13 mouse cellular contexts compared by ENCODE assay signal in genomic region chrX:38654681-38655080, GRCm38 (mm10). TPM values are rescaled to one million over a fixed set of nuclear protein-coding genes. Genes with fewer than 3 reads are reported as not detected.
DNase-seq lines count a peak whose midpoint lies in the region; ATAC-seq and TF ChIP-seq lines count a peak whose summit lies in the region.
"Had no signal": no experiment of that assay in that cellular context is flagged by ENCODE, and none has a peak within 500 bp of the region (broad histone marks: within the 10 kb centered on the region; RNA-seq: fewer than 3 reads in every experiment).

No protein-coding gene starts in this region.

- 85% methylated on average over 5 of the region's 5 CpGs for WGBS in midbrain, postnatal 0 days
- WGBS in midbrain, embryonic 10.5 days = 80% methylated on average over 5 of the region's 5 CpGs
- WGBS in small intestine, adult 2 months = 84% methylated on average over 5 of the region's 5 CpGs

- H3K4me2 ChIP-seq in midbrain, postnatal 0 days (ENCODE audit: low read depth, low read length, poor library complexity, severe bottlenecking) = no peak overlapping the region

- no peaks in the 10 kb centered on the region for H3K36me3 ChIP-seq in midbrain, postnatal 0 days (ENCODE audit: insufficient read depth, low read length)
- no peaks in the 10 kb centered on the region for H3K36me3 ChIP-seq in midbrain, embryonic 10.5 days
- no peaks in the 10 kb centered on the region for H3K36me3 ChIP-seq in ES-E14 (ENCODE audit: control insufficient read depth, insufficient read depth, low read length, poor library complexity, severe bottlenecking)
- no peaks in the 10 kb centered on the region for H3K36me3 ChIP-seq in small intestine, adult 2 months (ENCODE audit: control insufficient read depth, insufficient read depth, low read length)
- H3K36me3 ChIP-seq: limb, embryonic 10.5 days had no signal

- no peak for ATAC-seq in midbrain, postnatal 0 days (ENCODE audit: low FRiP score)
- ATAC-seq: midbrain, embryonic 16.5 days had no signal

- H3K9me3 ChIP-seq in midbrain, postnatal 0 days (ENCODE audit: low read length) = no peaks in the 10 kb centered on the region
- H3K9me3 ChIP-seq in midbrain, embryonic 10.5 days (replicated peaks) = peaks cover 4% of the 10 kb centered on the region; the same call in 1 of the 2 replicates
- no peaks in the 10 kb centered on the region for H3K9me3 ChIP-seq in ES-E14 (ENCODE audit: control insufficient read depth, insufficient read depth, low read depth, low read length)
- H3K9me3 ChIP-seq: limb, embryonic 10.5 days had no signal

- H3K27ac ChIP-seq in midbrain, postnatal 0 days (ENCODE audit: low read depth, low read length) = no peak overlapping the region
- H3K27ac ChIP-seq in midbrain, embryonic 10.5 days (replicated peaks) = no peak overlapping the region
- no peak overlapping the region for H3K27ac ChIP-seq in ES-E14 (ENCODE audit: insufficient read depth, low read depth, low read length, poor library complexity, severe bottlenecking)
- no peak overlapping the region for H3K27ac ChIP-seq in small intestine, adult 2 months (ENCODE audit: insufficient read depth, low read depth, low read length)
- H3K27ac ChIP-seq: limb, embryonic 10.5 days had no signal

- peak; percentile 41 for DNase-seq in heart, adult 11 months
- no peak for DNase-seq in heart, adult 9 months (ENCODE audit: low spot score in 2 of 2)
- no peak for DNase-seq in midbrain, postnatal 0 days (ENCODE audit: low spot score)
- no peak for DNase-seq in midbrain, embryonic 10.5 days (ENCODE audit: low spot score)
- no peak for DNase-seq in ES-E14 (ENCODE audit: low read depth, low spot score)
- no peak for DNase-seq in urinary bladder, postnatal 14 days (ENCODE audit: low spot score)
- no peak for DNase-seq in neural tube, embryonic 10.5 days (ENCODE audit: extremely low spot score, low spot score)
- DNase-seq: adrenal gland, adult 8-10 months; cerebellum, adult 18-20 months; gastrocnemius, postnatal 10 days had no signal

- H3K4me1 ChIP-seq in midbrain, postnatal 0 days (ENCODE audit: insufficient read depth, low read length) = no peaks in the 10 kb centered on the region
- no peaks in the 10 kb centered on the region for H3K4me1 ChIP-seq in midbrain, embryonic 10.5 days
- peaks cover 0 to 2% of the 10 kb centered on the region in 2 experiments; a peak in 1 of 4 replicates for H3K4me1 ChIP-seq in ES-E14 (ENCODE audit: control insufficient read depth in 2 of 2, insufficient read depth in 2 of 2, low read length in 2 of 2, poor library complexity in 1 of 2)
- no peaks in the 10 kb centered on the region for H3K4me1 ChIP-seq in small intestine, adult 2 months (ENCODE audit: control insufficient read depth, insufficient read depth, insufficient read length, low read length)
- H3K4me1 ChIP-seq: limb, embryonic 10.5 days had no signal

- H3K9ac ChIP-seq in midbrain, postnatal 0 days (replicated peaks; ENCODE audit: low read length, poor library complexity, severe bottlenecking) = no peak overlapping the region
- H3K9ac ChIP-seq in ES-E14 (ENCODE audit: insufficient read depth, low read depth, low read length, poor library complexity, severe bottlenecking) = no peak overlapping the region

- no peak for TF ChIP-seq POLR2A in small intestine, adult 2 months (IDR thresholded peaks at IDR 0.05; ENCODE audit: low read depth, low read length)

- TF ChIP-seq CTCF in midbrain, postnatal 0 days (IDR thresholded peaks at IDR 0.05) = peak; percentile 45
- peak; percentile 33; the same call in 1 of the 2 replicates for TF ChIP-seq CTCF in small intestine, adult 2 months (IDR thresholded peaks at IDR 0.05; ENCODE audit: extremely low read depth, insufficient read length, insufficient replicate concordance, low read depth, low read length)

- H3K27me3 ChIP-seq in midbrain, postnatal 0 days (ENCODE audit: insufficient read depth, low read length) = no peaks in the 10 kb centered on the region
- H3K27me3 ChIP-seq in midbrain, embryonic 10.5 days (ENCODE audit: low read depth, poor library complexity, severe bottlenecking) = no peaks in the 10 kb centered on the region
- no peaks in the 10 kb centered on the region for H3K27me3 ChIP-seq in small intestine, adult 2 months (ENCODE audit: control insufficient read depth, insufficient read depth, low read length)

- H3K4me3 ChIP-seq in midbrain, postnatal 0 days (ENCODE audit: low read depth, low read length) = no peak overlapping the region
- H3K4me3 ChIP-seq in midbrain, embryonic 10.5 days = no peak overlapping the region
- no peak overlapping the region for H3K4me3 ChIP-seq in ES-E14 (ENCODE audit: insufficient read depth in 1 of 2, low read depth in 1 of 2, low read length in 2 of 2, poor library complexity in 1 of 2, severe bottlenecking in 1 of 2)
- H3K4me3 ChIP-seq in small intestine, adult 2 months (ENCODE audit: low read depth, low read length) = no peak overlapping the region
- H3K4me3 ChIP-seq: limb, embryonic 10.5 days had no signal

- in situ Hi-C loops in ES-E14 (cut with MboI; ENCODE audit: low sequenced_read_pairs in 2 of 2, unreplicated experiment in 2 of 2) = loop anchor here in 1 of 2 experiments (10.0 kb wide), 1 partner anchor 140 kb away; no protein-coding TSS in a partner anchor

TF ChIP-seq in ES-E14, 5 proteins besides CTCF, POLR2A, EP300 and RAD21:
- TF ChIP-seq ZNF384 (IDR thresholded peaks at IDR 0.05; ENCODE audit: low read depth, low read length) = no peak
- TF ChIP-seq ZC3H11A (IDR thresholded peaks at IDR 0.05; ENCODE audit: borderline replicate concordance, low read depth, low read length) = peak; percentile 62
- TF ChIP-seq MAFK (IDR thresholded peaks at IDR 0.05; ENCODE audit: insufficient read depth, low read depth, low read length) = no peak
- no peak for TF ChIP-seq HCFC1 (IDR thresholded peaks at IDR 0.05; ENCODE audit: borderline replicate concordance, insufficient read depth, low read length)
- no peak for TF ChIP-seq CHD2 (IDR thresholded peaks at IDR 0.05; ENCODE audit: low read depth, low read length)

RNA-seq across cellular contexts. Expression of gene C1galt1c1, which starts 19.8 kb away (rescaled TPM):
- 12.9 and 15.2 TPM in 2 replicates for total RNA-seq in midbrain, postnatal 0 days (2014; rRNA removed)
- 21.7 and 22.2 TPM in 2 replicates for polyA plus RNA-seq in midbrain, postnatal 0 days (2015; fragmentation: Nextera tagmentation; extraction: Ambion mirVana)
- polyA plus RNA-seq in midbrain, embryonic 10.5 days (2016; fragmentation: Nextera tagmentation; extraction: Ambion mirVana) = 20.2 and 20.4 TPM in 2 replicates
- total RNA-seq in ES-E14 (2012; rRNA removed) = 13.8 and 17.1 TPM in 2 replicates
- 2.3 and 3.2 TPM in 2 replicates for polyA plus RNA-seq in small intestine, adult 2 months (2012; rRNA removed)

RNA-seq across cellular contexts. Expression of gene Mcts1, which starts 54.3 kb away (rescaled TPM):
- total RNA-seq in midbrain, postnatal 0 days (2014; rRNA removed) = 57.0 and 61.8 TPM in 2 replicates
- polyA plus RNA-seq in midbrain, postnatal 0 days (2015; fragmentation: Nextera tagmentation; extraction: Ambion mirVana) = 173 and 180 TPM in 2 replicates
- polyA plus RNA-seq in midbrain, embryonic 10.5 days (2016; fragmentation: Nextera tagmentation; extraction: Ambion mirVana) = 80.4 TPM in 2 replicates
- 37.3 and 44.7 TPM in 2 replicates for total RNA-seq in ES-E14 (2012; rRNA removed)
- 1.1 and 2.0 TPM in 2 replicates for polyA plus RNA-seq in small intestine, adult 2 months (2012; rRNA removed)

Comparison
In these comparisons a context has a peak if more than half of its experiments do, and no peak if none do; other contexts are left out.
1. RNA of gene Mcts1, which starts 54.3 kb away (polyA plus RNA-seq): 173 to 180 TPM in midbrain, postnatal 0 days and 80.4 TPM in midbrain, embryonic 10.5 days; 1.1 to 2.0 TPM in small intestine, adult 2 months; every median in the first group is over 10 times any median in the second.